Mouse (Mus musculus): Measurements from ENCODE around the gene Tmem220.

- TF ChIP-seq CTCF (IDR thresholded peaks at IDR 0.05; ENCODE audit: borderline replicate concordance, control insufficient read depth, extremely low read depth, insufficient read depth, low read length, poor library complexity), result no peak
- TF ChIP-seq POLR2A (IDR thresholded peaks at IDR 0.05; ENCODE audit: control insufficient read depth, extremely low read depth, insufficient read depth, low read length, poor library complexity), result no peak
These were observed 22.2 kb downstream of the Tmem220 start for GRCm38 (mm10) chr11:67047199-67047598.
